Comparison of ENCODE assay signal across 23 mouse cellular contexts in genomic region chr6:92517002-92517401, GRCm38 (mm10).
DNase-seq lines count a peak whose midpoint lies in the region; ATAC-seq lines count a peak whose summit lies in the region.
"Had no signal": no experiment of that assay in that cellular context is flagged by ENCODE, and none has a peak within 500 bp of the region (broad histone marks: within the 10 kb centered on the region; RNA-seq: fewer than 3 reads in every experiment).

No protein-coding gene starts in this region.

- H3K4me3 ChIP-seq in kidney, embryonic 15.5 days (replicated peaks) = no peak overlapping the region
- H3K4me3 ChIP-seq in lung, embryonic 16.5 days (ENCODE audit: low read length) = no peak overlapping the region
- H3K4me3 ChIP-seq in stomach, embryonic 16.5 days (replicated peaks; ENCODE audit: low read length) = no peak overlapping the region
- H3K4me3 ChIP-seq: embryonic facial prominence, embryonic 10.5 days; forebrain, embryonic 12.5 days; heart, embryonic 15.5 days; hindbrain, embryonic 10.5 days; limb, embryonic 15.5 days; liver, embryonic 15.5 days; midbrain, embryonic 12.5 days had no signal

- no peaks in the 10 kb centered on the region for H3K36me3 ChIP-seq in kidney, embryonic 15.5 days
- no peaks in the 10 kb centered on the region for H3K36me3 ChIP-seq in lung, embryonic 16.5 days (ENCODE audit: control insufficient read depth, insufficient read depth, low read length)
- no peaks in the 10 kb centered on the region for H3K36me3 ChIP-seq in stomach, embryonic 16.5 days (ENCODE audit: control insufficient read depth, insufficient read depth, low read length)
- H3K36me3 ChIP-seq: embryonic facial prominence, embryonic 10.5 days; forebrain, embryonic 12.5 days; G1E; heart, embryonic 15.5 days; hindbrain, embryonic 10.5 days; limb, embryonic 15.5 days; liver, embryonic 15.5 days; midbrain, embryonic 12.5 days had no signal

- no peaks in the 10 kb centered on the region for H3K27me3 ChIP-seq in kidney, embryonic 15.5 days
- H3K27me3 ChIP-seq in lung, embryonic 16.5 days (ENCODE audit: control insufficient read depth, insufficient read depth, low read depth, low read length) = no peaks in the 10 kb centered on the region
- H3K27me3 ChIP-seq in stomach, embryonic 16.5 days (ENCODE audit: control insufficient read depth, insufficient read depth, low read length) = no peaks in the 10 kb centered on the region
- H3K27me3 ChIP-seq: forebrain, embryonic 12.5 days; heart, embryonic 15.5 days; limb, embryonic 15.5 days; liver, embryonic 15.5 days; midbrain, embryonic 12.5 days had no signal

- ATAC-seq in kidney, embryonic 15.5 days (replicated peaks; ENCODE audit: low FRiP score) = peak; percentile 66; the same call in 1 of the 2 replicates
- ATAC-seq in lung, embryonic 16.5 days (ENCODE audit: low read depth) = peak; percentile 79
- no peak for ATAC-seq in stomach, embryonic 16.5 days (ENCODE audit: insufficient read depth, low FRiP score)
- ATAC-seq: hindbrain, postnatal 0 days had no signal

- H3K4me1 ChIP-seq in kidney, embryonic 15.5 days = peaks cover 26% of the 10 kb centered on the region
- H3K4me1 ChIP-seq in lung, embryonic 16.5 days (replicated peaks; ENCODE audit: control insufficient read depth, insufficient read depth, low read length) = peaks cover 15% of the 10 kb centered on the region
- H3K4me1 ChIP-seq in stomach, embryonic 16.5 days (ENCODE audit: control insufficient read depth, insufficient read depth, low read length) = peaks cover 14% of the 10 kb centered on the region
- H3K4me1 ChIP-seq: embryonic facial prominence, embryonic 10.5 days; forebrain, embryonic 12.5 days; liver, embryonic 15.5 days; midbrain, embryonic 12.5 days had no signal

- H3K4me2 ChIP-seq in kidney, embryonic 15.5 days = no peak overlapping the region
- no peak overlapping the region for H3K4me2 ChIP-seq in lung, embryonic 16.5 days (ENCODE audit: low read depth, low read length)
- H3K4me2 ChIP-seq in stomach, embryonic 16.5 days (ENCODE audit: low read depth, low read length) = no peak overlapping the region
- H3K4me2 ChIP-seq: forebrain, embryonic 12.5 days; heart, embryonic 15.5 days; limb, embryonic 15.5 days; liver, embryonic 15.5 days; midbrain, embryonic 12.5 days had no signal

- DNase-seq in embryo, embryonic 10.5 days (ENCODE audit: low spot score) = peak; percentile 30
- DNase-seq in embryo, embryonic 9.5 days (ENCODE audit: extremely low spot score) = no peak
- no peak for DNase-seq in kidney, postnatal 36 days
- DNase-seq in lung, postnatal 36 days = no peak
- DNase-seq in thymus, adult 18-20 months = no peak
- DNase-seq: adrenal gland, postnatal 14 days; cerebellum, adult 11 months; cerebellum, postnatal 10 days; layer of hippocampus, postnatal 36 days; right cerebral cortex, postnatal 4 days; thymus, postnatal 36 days had no signal

- H3K27ac ChIP-seq in kidney, embryonic 15.5 days = peak overlapping the region; percentile 76
- H3K27ac ChIP-seq in lung, embryonic 16.5 days (ENCODE audit: low read length) = no peak overlapping the region
- H3K27ac ChIP-seq in stomach, embryonic 16.5 days (ENCODE audit: low read length) = peak overlapping the region; percentile 65; the same call in 1 of the 2 replicates
- H3K27ac ChIP-seq: embryonic facial prominence, embryonic 10.5 days; forebrain, embryonic 12.5 days; hindbrain, embryonic 10.5 days; hindbrain, postnatal 0 days; limb, embryonic 15.5 days; liver, embryonic 15.5 days; midbrain, embryonic 12.5 days had no signal

- H3K9ac ChIP-seq in kidney, embryonic 15.5 days = no peak overlapping the region
- no peak overlapping the region for H3K9ac ChIP-seq in lung, embryonic 16.5 days (ENCODE audit: low read length)
- no peak overlapping the region for H3K9ac ChIP-seq in stomach, embryonic 16.5 days (ENCODE audit: low read length)
- H3K9ac ChIP-seq: forebrain, embryonic 12.5 days; heart, embryonic 15.5 days; limb, embryonic 15.5 days; liver, embryonic 15.5 days; midbrain, embryonic 12.5 days had no signal

- H3K9me3 ChIP-seq in kidney, embryonic 15.5 days (replicated peaks) = no peaks in the 10 kb centered on the region
- H3K9me3 ChIP-seq in lung, embryonic 16.5 days (ENCODE audit: control insufficient read depth, low read length) = no peaks in the 10 kb centered on the region
- H3K9me3 ChIP-seq in stomach, embryonic 16.5 days (replicated peaks; ENCODE audit: control insufficient read depth, low read length) = no peaks in the 10 kb centered on the region
- H3K9me3 ChIP-seq: embryonic facial prominence, embryonic 10.5 days; forebrain, embryonic 12.5 days; G1E; heart, embryonic 15.5 days; hindbrain, embryonic 10.5 days; limb, embryonic 15.5 days; liver, embryonic 15.5 days; midbrain, embryonic 12.5 days had no signal

- 44% methylated on average over 2 of the region's 2 CpGs for WGBS in kidney, embryonic 15.5 days
- WGBS in lung, embryonic 16.5 days = 7% methylated on average over 2 of the region's 2 CpGs
- 14% methylated on average over 2 of the region's 2 CpGs for WGBS in stomach, embryonic 16.5 days
